Mouse (Mus musculus): ENCODE results near the gene Ppp1r21.

GRCm38 (mm10) chr17:88569807-88570540 lies 40.1 kb downstream of the Ppp1r21 start:
- TF ChIP-seq CTCF (IDR thresholded peaks at IDR 0.05; ENCODE audit: insufficient read depth, low read depth, low read length) (no peak), POLR2A (IDR thresholded peaks at IDR 0.05; ENCODE audit: insufficient read depth, low read depth, low read length) (no peak)
